Mouse (Mus musculus) heart, embryonic 14.5 days (tissue): ENCODE data around the gene Gpr26. TPM values are rescaled to one million over a fixed set of nuclear protein-coding genes. Genes with fewer than 3 reads are reported as not detected.

ENCODE experiments used
- ATAC-seq: fragments of 200-750 bp; cut with Nextera tagmentation; 2 replicates; pipeline ENCODE4 v1.8.0; 2017; ENCODE audit warnings: low read depth, moderate TSS enrichment; ENCODE audit not compliant: insufficient number of reproducible peaks, insufficient read depth, low FRiP score
- H3K27ac ChIP-seq, 2 experiments: fragments of 200-500 bp in 1 of 2; fragments of 300-500 bp in 1 of 2; sonication (generic) in 1 of 2; replicated peaks in 1 of 2; 2 replicates each; pipeline ENCODE4 v1.5.1; 2012 to 2014; ENCODE audit warnings: low read depth in 2 of 2, low read length in 2 of 2, control low read depth in 1 of 2, mild to moderate bottlenecking in 1 of 2, mixed read lengths in 1 of 2; ENCODE audit not compliant: control insufficient read depth in 1 of 2, insufficient read depth in 1 of 2
- H3K27me3 ChIP-seq: fragments of 300-500 bp; sonication (generic); 2 replicates; pipeline ENCODE4 v1.6.1; 2014; ENCODE audit warnings: mild to moderate bottlenecking, low read length, control low read depth; ENCODE audit not compliant: control insufficient read depth, insufficient read depth
- H3K36me3 ChIP-seq: fragments of 300-500 bp; sonication (generic); 2 replicates; pipeline ENCODE4 v1.6.1; 2014; ENCODE audit warnings: mild to moderate bottlenecking, control low read depth, low read length, mixed read lengths; ENCODE audit not compliant: control insufficient read depth, insufficient read depth
- H3K4me1 ChIP-seq, 2 experiments: fragments of 200-500 bp in 1 of 2; fragments of 300-500 bp in 1 of 2; sonication (generic) in 1 of 2; 2 replicates each; pipeline ENCODE4 v1.6.1; 2012 to 2014; ENCODE audit warnings: low read length in 2 of 2, control low read depth in 1 of 2, mixed read lengths in 1 of 2; ENCODE audit not compliant: control insufficient read depth in 2 of 2, insufficient read depth in 2 of 2
- H3K4me2 ChIP-seq: fragments of 300-500 bp; sonication (generic); 2 replicates; pipeline ENCODE4 v1.6.1; 2014; ENCODE audit warnings: mild to moderate bottlenecking, low read length
- H3K4me3 ChIP-seq, 2 experiments: fragments of 200-500 bp in 1 of 2; fragments of 300-500 bp in 1 of 2; sonication (generic) in 1 of 2; 2 replicates each; pipeline ENCODE4 v1.5.1; 2012 to 2014; ENCODE audit warnings: low read length in 2 of 2, mild to moderate bottlenecking in 2 of 2, control low read depth in 1 of 2, low read depth in 1 of 2, moderate library complexity in 1 of 2; ENCODE audit not compliant: control insufficient read depth in 1 of 2, insufficient read depth in 1 of 2
- H3K9ac ChIP-seq: fragments of 300-500 bp; sonication (generic); 2 replicates; pipeline ENCODE4 v1.6.1; 2014; ENCODE audit warnings: mild to moderate bottlenecking, low read length
- H3K9me3 ChIP-seq: fragments of 300-500 bp; sonication (generic); 2 replicates; pipeline ENCODE4 v1.6.1; 2016; ENCODE audit warnings: low read length, control low read depth; ENCODE audit not compliant: control insufficient read depth
- WGBS: fragments of 180-500 bp; shearing (Covaris S2); extraction: QIAGEN DNeasy Blood & Tissue Kit; methylation state at CpG from one replicate; pipeline ENCODE4 v1.1.7; 2014; 5-methylcytosine and 5-hydroxymethylcytosine counted together
- polyA plus RNA-seq: library from polyadenylated mRNA; unstranded; fragments of >200 nt; fragmentation: Nextera tagmentation; extraction: Ambion mirVana; gene quantifications from 2 replicates; pipeline ENCODE4 v1.2.1, GENCODE M21; 2014

Gene Gpr26
- polyA plus RNA-seq, 1 experiment from 2014 or later: not detected

DNA sequence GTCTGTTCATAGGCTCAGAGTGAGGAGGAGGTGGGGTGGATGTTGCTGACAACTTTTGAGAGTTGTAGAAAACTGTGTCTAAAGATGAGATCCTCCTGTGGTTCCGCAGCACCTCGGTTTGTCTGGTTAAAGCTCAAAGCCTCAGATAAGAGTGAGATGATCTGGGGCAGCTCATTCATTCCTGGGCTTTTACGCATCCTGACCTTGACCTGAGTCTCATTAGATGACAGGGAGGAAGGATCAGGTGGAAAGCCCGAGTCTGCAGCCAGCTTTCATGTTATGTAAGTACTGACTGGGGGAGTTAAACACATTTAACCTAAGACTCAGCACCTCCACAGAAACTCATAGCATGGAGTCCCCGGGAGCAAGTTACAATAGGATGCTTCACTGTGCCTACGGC, 60.4 kb downstream of the Gpr26 start:
- Histone ChIP-seq H3K9ac (no peak overlapping the region), H3K27ac (no peak overlapping the region), H3K27me3 (no peaks in the 10 kb centered on the region), H3K36me3 (no peaks in the 10 kb centered on the region), H3K4me2 (no peak overlapping the region), H3K4me3 (no peak overlapping the region), H3K4me1 (no peaks in the 10 kb centered on the region), H3K9me3 (no peaks in the 10 kb centered on the region)
- whole genome bisulfite sequencing: 49% methylated on average over 6 of the region's 6 CpGs
- ATAC-seq: no peak

DNA sequence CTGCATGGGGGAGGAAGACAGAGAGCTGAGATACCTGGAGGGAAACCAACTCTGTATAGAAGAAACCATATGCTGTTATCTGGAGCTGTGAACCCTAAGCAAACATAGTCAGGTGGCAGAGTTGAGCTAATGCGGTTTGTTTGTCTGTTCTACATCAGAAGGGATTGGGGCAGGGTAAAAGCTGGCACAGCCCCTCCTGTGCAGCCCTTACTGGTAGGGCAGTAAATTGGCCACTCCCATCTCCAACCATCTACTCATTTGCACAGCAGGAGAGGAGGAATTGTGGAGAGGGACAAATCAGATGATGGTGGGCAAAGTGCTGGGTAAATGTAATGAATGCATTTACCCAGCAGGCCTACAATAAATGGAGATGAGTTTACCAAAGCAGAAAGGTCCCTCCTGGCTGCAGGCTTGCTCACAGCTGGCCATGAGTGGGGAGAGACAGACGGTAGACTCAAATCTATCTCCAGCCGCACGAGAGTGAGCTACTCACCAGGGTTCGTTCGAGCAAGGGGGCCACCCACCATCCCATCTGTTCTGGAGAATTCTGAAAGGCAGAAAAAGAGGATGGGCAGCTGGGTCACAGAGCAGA, 65.8 kb downstream of the Gpr26 start:
- ATAC-seq: no peak
- Histone ChIP-seq H3K27me3 (no peaks in the 10 kb centered on the region), H3K4me3 (no peak overlapping the region), H3K4me2 (no peak overlapping the region), H3K9ac (no peak overlapping the region), H3K36me3 (no peaks in the 10 kb centered on the region), H3K27ac (no peak overlapping the region), H3K4me1 (no peaks in the 10 kb centered on the region), H3K9me3 (no peaks in the 10 kb centered on the region)
- 67% methylated on average over 6 of the region's 6 CpGs for WGBS

Other genes with a start within 250 kb of the Gpr26 start
- 0.35 and 0.50 TPM in 2 replicates for gene Cpxm2, start 188.3 kb downstream of the Gpr26 start, polyA plus RNA-seq